In genomic region chr3:129412126-129412960, GRCm38 (mm10) we compare ENCODE assay signal across 23 mouse cellular contexts.
DNase-seq lines count a peak whose midpoint lies in the region; ATAC-seq and TF ChIP-seq lines count a peak whose summit lies in the region.
"Had no signal": no experiment of that assay in that cellular context is flagged by ENCODE, and none has a peak within 500 bp of the region (broad histone marks: within the 10 kb centered on the region; RNA-seq: fewer than 3 reads in every experiment).

No protein-coding gene starts in this region.

- peak; percentile 47 for DNase-seq in embryonic facial prominence, embryonic 10.5 days (ENCODE audit: low spot score)
- DNase-seq in limb, embryonic 14.5 days (ENCODE audit: low spot score), result peak; percentile 27
- DNase-seq in B cell, adult 2 months, result no peak
- DNase-seq in hindbrain, embryonic 14.5 days (ENCODE audit: low spot score), result no peak
- no peak for DNase-seq in T-cell, adult 2 months (ENCODE audit: low spot score)
- DNase-seq: adrenal gland, postnatal 10 days; adrenal gland, postnatal 36 days; cerebellum, adult 18-20 months; cerebellum, adult 9-10 months; cerebellum, postnatal 25 days; forebrain, postnatal 0 days; gastrocnemius, adult 2 months; gastrocnemius, postnatal 14 days; heart, adult 11 months had no signal

- H3K27ac ChIP-seq in embryonic facial prominence, embryonic 10.5 days (replicated peaks), result peak overlapping the region; percentile 73
- H3K27ac ChIP-seq in embryonic facial prominence, embryonic 12.5 days, result peak overlapping the region; percentile 67; the same call in 1 of the 2 replicates
- H3K27ac ChIP-seq in embryonic facial prominence, embryonic 15.5 days (replicated peaks), result peak overlapping the region; percentile 45; the same call in 1 of the 2 replicates
- no peak overlapping the region for H3K27ac ChIP-seq in limb, embryonic 14.5 days (replicated peaks; ENCODE audit: low read depth, low read length)
- H3K27ac ChIP-seq in hindbrain, embryonic 14.5 days, result no peak overlapping the region
- H3K27ac ChIP-seq: gastrocnemius, adult 2 months; hindbrain, embryonic 12.5 days; intestine, embryonic 15.5 days had no signal

- H3K9ac ChIP-seq in embryonic facial prominence, embryonic 12.5 days, result no peak overlapping the region
- no peak overlapping the region for H3K9ac ChIP-seq in embryonic facial prominence, embryonic 15.5 days
- no peak overlapping the region for H3K9ac ChIP-seq in limb, embryonic 14.5 days (ENCODE audit: low read depth, low read length, severe bottlenecking)
- no peak overlapping the region for H3K9ac ChIP-seq in hindbrain, embryonic 14.5 days
- H3K9ac ChIP-seq: forebrain, postnatal 0 days; hindbrain, embryonic 12.5 days; intestine, embryonic 15.5 days had no signal

- H3K4me1 ChIP-seq in embryonic facial prominence, embryonic 10.5 days, result peaks cover 23% of the 10 kb centered on the region
- H3K4me1 ChIP-seq in embryonic facial prominence, embryonic 12.5 days, result peaks cover 5% of the 10 kb centered on the region; the same call in 1 of the 2 replicates
- peaks cover 5% of the 10 kb centered on the region; the same call in 1 of the 2 replicates for H3K4me1 ChIP-seq in embryonic facial prominence, embryonic 15.5 days
- H3K4me1 ChIP-seq in limb, embryonic 14.5 days (ENCODE audit: control insufficient read depth, insufficient read depth, low read length), result no peaks in the 10 kb centered on the region
- H3K4me1 ChIP-seq in hindbrain, embryonic 14.5 days (replicated peaks; ENCODE audit: control insufficient read depth, insufficient read depth, low read length), result no peaks in the 10 kb centered on the region
- H3K4me1 ChIP-seq: hindbrain, embryonic 12.5 days; intestine, embryonic 15.5 days had no signal

- 0 out of 2 replicates have a peak, but pooled peaks have one; percentile 22 for ATAC-seq in embryonic facial prominence, embryonic 12.5 days (ENCODE audit: insufficient number of reproducible peaks, insufficient read depth, low FRiP score, low TSS enrichment)
- peak; percentile 54; the same call in 1 of the 2 replicates for ATAC-seq in embryonic facial prominence, embryonic 15.5 days (ENCODE audit: insufficient number of reproducible peaks, low FRiP score, low TSS enrichment, low read depth)
- no peak for ATAC-seq in limb, embryonic 14.5 days (ENCODE audit: low FRiP score, low read depth)
- no peak for ATAC-seq in hindbrain, embryonic 14.5 days (ENCODE audit: low FRiP score)
- ATAC-seq: activated CD4-positive, CD25-positive, alpha-beta regulatory T cell, adult 4 months; CD4-positive, CD25-positive, alpha-beta regulatory T cell, adult 4 months; forebrain, embryonic 14.5 days; forebrain, postnatal 0 days; hindbrain, embryonic 16.5 days had no signal

- H3K36me3 ChIP-seq in embryonic facial prominence, embryonic 10.5 days (replicated peaks), result no peaks in the 10 kb centered on the region
- H3K36me3 ChIP-seq in embryonic facial prominence, embryonic 12.5 days, result no peaks in the 10 kb centered on the region
- H3K36me3 ChIP-seq in embryonic facial prominence, embryonic 15.5 days, result no peaks in the 10 kb centered on the region
- H3K36me3 ChIP-seq in limb, embryonic 14.5 days (ENCODE audit: control insufficient read depth, insufficient read depth, low read length), result no peaks in the 10 kb centered on the region
- H3K36me3 ChIP-seq in hindbrain, embryonic 14.5 days (replicated peaks; ENCODE audit: control insufficient read depth, insufficient read depth), result no peaks in the 10 kb centered on the region
- H3K36me3 ChIP-seq: hindbrain, embryonic 12.5 days; intestine, embryonic 15.5 days had no signal

- 42% methylated on average over 11 of the region's 11 CpGs for WGBS in embryonic facial prominence, embryonic 10.5 days
- 26% methylated on average over 11 of the region's 11 CpGs for WGBS in embryonic facial prominence, embryonic 12.5 days
- 24% methylated on average over 11 of the region's 11 CpGs for WGBS in embryonic facial prominence, embryonic 15.5 days
- WGBS in limb, embryonic 14.5 days, result 27% methylated on average over 11 of the region's 11 CpGs
- WGBS in hindbrain, embryonic 14.5 days, result 81% methylated on average over 11 of the region's 11 CpGs

- no peaks in the 10 kb centered on the region for H3K9me3 ChIP-seq in embryonic facial prominence, embryonic 10.5 days
- H3K9me3 ChIP-seq in embryonic facial prominence, embryonic 12.5 days, result no peaks in the 10 kb centered on the region
- H3K9me3 ChIP-seq in embryonic facial prominence, embryonic 15.5 days (replicated peaks), result no peaks in the 10 kb centered on the region
- H3K9me3 ChIP-seq in limb, embryonic 14.5 days (ENCODE audit: control insufficient read depth, low read length), result no peaks in the 10 kb centered on the region
- no peaks in the 10 kb centered on the region for H3K9me3 ChIP-seq in hindbrain, embryonic 14.5 days (ENCODE audit: control insufficient read depth, low read length)
- H3K9me3 ChIP-seq: hindbrain, embryonic 12.5 days; intestine, embryonic 15.5 days had no signal

- H3K4me3 ChIP-seq in embryonic facial prominence, embryonic 10.5 days, result no peak overlapping the region
- no peak overlapping the region for H3K4me3 ChIP-seq in embryonic facial prominence, embryonic 12.5 days
- H3K4me3 ChIP-seq in embryonic facial prominence, embryonic 15.5 days (replicated peaks), result no peak overlapping the region
- no peak overlapping the region for H3K4me3 ChIP-seq in limb, embryonic 14.5 days (replicated peaks; ENCODE audit: low read length)
- H3K4me3 ChIP-seq in hindbrain, embryonic 14.5 days (replicated peaks; ENCODE audit: low read length), result no peak overlapping the region
- H3K4me3 ChIP-seq: gastrocnemius, adult 2 months; hindbrain, embryonic 12.5 days; intestine, embryonic 15.5 days had no signal

- no peak overlapping the region for H3K4me2 ChIP-seq in embryonic facial prominence, embryonic 12.5 days (replicated peaks)
- H3K4me2 ChIP-seq in embryonic facial prominence, embryonic 15.5 days (replicated peaks), result no peak overlapping the region; the same call in 1 of the 2 replicates
- no peak overlapping the region for H3K4me2 ChIP-seq in limb, embryonic 14.5 days (replicated peaks; ENCODE audit: low read depth, low read length, severe bottlenecking)
- H3K4me2 ChIP-seq in hindbrain, embryonic 14.5 days (replicated peaks), result no peak overlapping the region
- H3K4me2 ChIP-seq: heart, embryonic 11.5 days; hindbrain, embryonic 12.5 days; intestine, embryonic 15.5 days had no signal

- no peak for TF ChIP-seq POLR2A in limb, embryonic 14.5 days (IDR thresholded peaks at IDR 0.05; ENCODE audit: borderline replicate concordance, extremely low read depth, insufficient read depth, insufficient read length)

- no peaks in the 10 kb centered on the region for H3K27me3 ChIP-seq in embryonic facial prominence, embryonic 10.5 days (replicated peaks; ENCODE audit: low read depth, poor library complexity, severe bottlenecking)
- no peaks in the 10 kb centered on the region for H3K27me3 ChIP-seq in embryonic facial prominence, embryonic 12.5 days
- H3K27me3 ChIP-seq in embryonic facial prominence, embryonic 15.5 days, result no peaks in the 10 kb centered on the region
- no peaks in the 10 kb centered on the region for H3K27me3 ChIP-seq in limb, embryonic 14.5 days (ENCODE audit: control insufficient read depth, insufficient read depth, low read length)
- H3K27me3 ChIP-seq in hindbrain, embryonic 14.5 days (ENCODE audit: control insufficient read depth, insufficient read depth, low read length), result no peaks in the 10 kb centered on the region
- H3K27me3 ChIP-seq: hindbrain, embryonic 12.5 days; intestine, embryonic 15.5 days had no signal

Comparison
In these comparisons a context has a peak if more than half of its experiments do, and no peak if none do; other contexts are left out.
1. DNase-seq: peak in embryonic facial prominence, embryonic 10.5 days (single experiment) and limb, embryonic 14.5 days (single experiment); none in B cell, adult 2 months (0 of 2), hindbrain, embryonic 14.5 days (single experiment) and T-cell, adult 2 months (single experiment).
2. H3K27ac ChIP-seq: peak in embryonic facial prominence, embryonic 10.5 days (single experiment), embryonic facial prominence, embryonic 12.5 days (single experiment) and embryonic facial prominence, embryonic 15.5 days (single experiment); none in limb, embryonic 14.5 days (single experiment) and hindbrain, embryonic 14.5 days (single experiment).
3. ATAC-seq: peak in embryonic facial prominence, embryonic 12.5 days (single experiment) and embryonic facial prominence, embryonic 15.5 days (single experiment); none in limb, embryonic 14.5 days (single experiment) and hindbrain, embryonic 14.5 days (single experiment).